Mouse (Mus musculus) 3T3-L1 (cell line): ENCODE data around the gene Gpr88.

Source experiments
- DNase-seq: peaks from one replicate; pipeline ENCODE4 v3.0.0-alpha.2; 2015; ENCODE audit warnings: low read depth, low spot score

Gene Gpr88

DNA sequence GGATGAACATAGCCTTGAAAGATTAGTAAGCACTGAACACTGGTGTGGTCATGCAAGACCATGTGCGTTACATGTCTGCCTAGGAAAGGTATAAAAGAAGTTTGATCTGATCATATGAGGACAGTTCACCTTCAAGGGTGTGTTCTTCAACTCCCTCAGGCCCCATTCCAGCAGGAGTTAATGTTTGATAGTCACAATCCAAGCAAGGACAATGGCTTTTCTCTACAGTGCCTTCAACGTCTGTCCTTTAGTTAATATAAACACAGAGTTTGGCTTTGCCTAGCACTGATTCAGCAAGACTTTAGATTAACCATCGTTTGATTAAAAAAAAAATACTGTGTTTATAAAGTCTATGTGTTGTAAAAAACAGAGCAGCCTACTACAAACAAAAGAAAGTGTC lies 49.4 kb downstream of the Gpr88 start:
- no peak for DNase-seq

- DNase-seq = no peak
Observed at GRCm38 (mm10) chr3:116200060-116200459, 53.2 kb downstream of the Gpr88 start.
